Mouse (Mus musculus) neural tube, embryonic 14.5 days (tissue): Measurements from ENCODE around the gene Sub1. TPM values are rescaled to one million over a fixed set of nuclear protein-coding genes. Genes with fewer than 3 reads are reported as not detected.
A peak's percentile ranks its signal among the peaks of the same experiment; 100 is the strongest.

Experiments used
- ATAC-seq: fragments of 200-750 bp; cut with Nextera tagmentation; 2 replicates; pipeline ENCODE4 v1.8.0; 2017; ENCODE audit warnings: low read depth, mild to moderate bottlenecking, moderate TSS enrichment, moderate library complexity
- H3K27ac ChIP-seq: fragments of 300-500 bp; sonication (generic); 2 replicates; pipeline ENCODE4 v1.5.1; 2014; ENCODE audit warnings: low read depth, mild to moderate bottlenecking, control low read depth, low read length, moderate library complexity, mixed read lengths
- H3K27me3 ChIP-seq: fragments of 300-500 bp; sonication (generic); 2 replicates; pipeline ENCODE4 v1.6.1; 2014; ENCODE audit warnings: low read length; ENCODE audit not compliant: control insufficient read depth, insufficient read depth
- H3K36me3 ChIP-seq: fragments of 300-500 bp; sonication (generic); 2 replicates; pipeline ENCODE4 v1.6.1; 2014; ENCODE audit warnings: low read length, mixed read lengths; ENCODE audit not compliant: control insufficient read depth, insufficient read depth
- H3K4me1 ChIP-seq: fragments of 300-500 bp; sonication (generic); 2 replicates; pipeline ENCODE4 v1.6.1; 2014; ENCODE audit warnings: low read length; ENCODE audit not compliant: control insufficient read depth, insufficient read depth
- H3K4me2 ChIP-seq: fragments of 300-500 bp; sonication (generic); 2 replicates; pipeline ENCODE4 v1.6.1; 2014; ENCODE audit warnings: mild to moderate bottlenecking, low read depth, low read length, control low read depth
- H3K4me3 ChIP-seq: fragments of 300-500 bp; sonication (generic); 2 replicates; pipeline ENCODE4 v1.5.1; 2014; ENCODE audit warnings: low read depth, low read length, control low read depth, mixed read lengths
- H3K9ac ChIP-seq: fragments of 300-500 bp; sonication (generic); replicated peaks from 2 replicates; pipeline ENCODE4 v1.6.1; 2014; ENCODE audit warnings: low read depth, mild to moderate bottlenecking, control low read depth, low read length, mixed read lengths
- H3K9me3 ChIP-seq: fragments of 300-500 bp; sonication (generic); 2 replicates; pipeline ENCODE4 v1.6.1; 2016; ENCODE audit warnings: low read length; ENCODE audit not compliant: control insufficient read depth
- WGBS: fragments of 180-500 bp; shearing (Covaris S2); extraction: QIAGEN DNeasy Blood & Tissue Kit; methylation state at CpG from one replicate; pipeline ENCODE4 v1.1.7; 2014; 5-methylcytosine and 5-hydroxymethylcytosine counted together
- polyA plus RNA-seq: library from polyadenylated mRNA; unstranded; fragments of >200 nt; fragmentation: Nextera tagmentation; extraction: Ambion mirVana; gene quantifications from 2 replicates; pipeline ENCODE4 v1.2.1, GENCODE M21; 2014

Gene Sub1
- polyA plus RNA-seq, 1 experiment from 2014 or later = 564 TPM

- no peak for ATAC-seq
- WGBS = 89% methylated on average over 3 of the region's 3 CpGs
- H3K4me1 ChIP-seq = no peaks in the 10 kb centered on the region
These were observed 37.1 kb downstream of the Sub1 start for GRCm38 (mm10) chr15:11959716-11960115.

GRCm38 (mm10) chr15:11956129-11956528, 40.7 kb downstream of the Sub1 start:
- no peak overlapping the region for H3K9ac ChIP-seq
- WGBS = 91% methylated on average over 7 of the region's 7 CpGs
- no peaks in the 10 kb centered on the region for H3K4me1 ChIP-seq
- H3K27ac ChIP-seq = no peak overlapping the region
- H3K4me3 ChIP-seq = no peak overlapping the region
- no peak for ATAC-seq
- H3K9me3 ChIP-seq = no peaks in the 10 kb centered on the region
- no peak overlapping the region for H3K4me2 ChIP-seq
- H3K36me3 ChIP-seq = no peaks in the 10 kb centered on the region
- no peaks in the 10 kb centered on the region for H3K27me3 ChIP-seq

More at GRCm38 (mm10) chr15:11959716-11960115, 37.1 kb downstream of the Sub1 start:
- no peaks in the 10 kb centered on the region for H3K9me3 ChIP-seq
- H3K4me3 ChIP-seq = no peak overlapping the region
- H3K27ac ChIP-seq = no peak overlapping the region
- H3K4me2 ChIP-seq = no peak overlapping the region
- no peak overlapping the region for H3K9ac ChIP-seq
- no peaks in the 10 kb centered on the region for H3K36me3 ChIP-seq
- H3K27me3 ChIP-seq = no peaks in the 10 kb centered on the region

GRCm38 (mm10) chr15:11954190-11954589, 42.6 kb downstream of the Sub1 start:
- no peak overlapping the region for H3K9ac ChIP-seq
- H3K27me3 ChIP-seq = no peaks in the 10 kb centered on the region
- ATAC-seq = no peak
- no peak overlapping the region for H3K27ac ChIP-seq
- H3K9me3 ChIP-seq = no peaks in the 10 kb centered on the region
- no peaks in the 10 kb centered on the region for H3K36me3 ChIP-seq
- H3K4me1 ChIP-seq = no peaks in the 10 kb centered on the region
- no peak overlapping the region for H3K4me3 ChIP-seq
- 54% methylated on average over 4 of the region's 4 CpGs for WGBS
- H3K4me2 ChIP-seq = no peak overlapping the region

- Histone ChIP-seq H3K4me1 (no peaks in the 10 kb centered on the region), H3K9ac (no peak overlapping the region), H3K27ac (no peak overlapping the region), H3K27me3 (no peaks in the 10 kb centered on the region), H3K9me3 (no peaks in the 10 kb centered on the region), H3K4me3 (no peak overlapping the region), H3K36me3 (no peaks in the 10 kb centered on the region), H3K4me2 (no peak overlapping the region)
- 88% methylated on average over 3 of the region's 3 CpGs for WGBS
- no peak for ATAC-seq
These were observed 44.6 kb downstream of the Sub1 start for GRCm38 (mm10) chr15:11952159-11952558.

GRCm38 (mm10) chr15:11951181-11951580, 45.6 kb downstream of the Sub1 start:
- no peak overlapping the region for H3K27ac ChIP-seq
- H3K4me3 ChIP-seq = no peak overlapping the region
- WGBS = 98% methylated on average over 7 of the region's 7 CpGs
- no peak overlapping the region for H3K4me2 ChIP-seq
- no peaks in the 10 kb centered on the region for H3K36me3 ChIP-seq
- ATAC-seq = no peak
- H3K27me3 ChIP-seq = no peaks in the 10 kb centered on the region
- H3K9me3 ChIP-seq = no peaks in the 10 kb centered on the region
- no peak overlapping the region for H3K9ac ChIP-seq
- H3K4me1 ChIP-seq = no peaks in the 10 kb centered on the region

GRCm38 (mm10) chr15:11950144-11950543, 46.6 kb downstream of the Sub1 start:
- no peak overlapping the region for H3K4me3 ChIP-seq
- H3K9me3 ChIP-seq = no peaks in the 10 kb centered on the region
- no peak overlapping the region for H3K27ac ChIP-seq
- WGBS = 91% methylated on average over 10 of the region's 10 CpGs
- no peaks in the 10 kb centered on the region for H3K27me3 ChIP-seq
- H3K4me2 ChIP-seq = no peak overlapping the region
- H3K4me1 ChIP-seq = no peaks in the 10 kb centered on the region
- no peaks in the 10 kb centered on the region for H3K36me3 ChIP-seq
- no peak overlapping the region for H3K9ac ChIP-seq
- ATAC-seq = no peak; the same call in 1 of the 2 replicates

GRCm38 (mm10) chr15:11949490-11949889, 47.3 kb downstream of the Sub1 start:
- Histone ChIP-seq H3K27me3 (no peaks in the 10 kb centered on the region), H3K4me3 (no peak overlapping the region), H3K36me3 (no peaks in the 10 kb centered on the region), H3K4me2 (no peak overlapping the region), H3K27ac (no peak overlapping the region), H3K9me3 (no peaks in the 10 kb centered on the region), H3K9ac (no peak overlapping the region), H3K4me1 (no peaks in the 10 kb centered on the region)
- ATAC-seq = no peak
- 77% methylated on average over 3 of the region's 3 CpGs for WGBS

GRCm38 (mm10) chr15:11940855-11941254, 55.9 kb downstream of the Sub1 start:
- no peak overlapping the region for H3K9ac ChIP-seq
- H3K27me3 ChIP-seq = no peaks in the 10 kb centered on the region
- H3K36me3 ChIP-seq = no peaks in the 10 kb centered on the region
- 31% methylated on average over 5 of the region's 5 CpGs for WGBS
- no peak overlapping the region for H3K27ac ChIP-seq
- ATAC-seq = peak; percentile 56; the same call in 1 of the 2 replicates
- no peak overlapping the region for H3K4me3 ChIP-seq
- no peak overlapping the region for H3K4me2 ChIP-seq
- no peaks in the 10 kb centered on the region for H3K4me1 ChIP-seq
- no peaks in the 10 kb centered on the region for H3K9me3 ChIP-seq
